Mouse (Mus musculus) limb, embryonic 11.5 days (tissue): ENCODE measurements at regions not wholly inside any gene's neighbourhood (a gene's known extent, or its start where the extent isn't known, plus 50 kb on each side); places are given as distances from the start of the nearest gene placed in this dataset.

ENCODE experiments used
- ATAC-seq: fragments of 200-750 bp; cut with Nextera tagmentation; 2 replicates; pipeline ENCODE4 v1.8.0; 2017; ENCODE audit warnings: low read depth; ENCODE audit not compliant: insufficient number of reproducible peaks, low FRiP score, low TSS enrichment
- DNase-seq: peaks from one replicate; pipeline ENCODE4 v3.0.0-alpha.2; 2015; ENCODE audit warnings: low spot score
- H3K27ac ChIP-seq: fragments of 300-500 bp; sonication (generic); replicated peaks from 2 replicates; pipeline ENCODE4 v1.5.1; 2014; ENCODE audit warnings: low read depth, mild to moderate bottlenecking, low read length
- H3K27me3 ChIP-seq: fragments of 300-500 bp; sonication (generic); 2 replicates; pipeline ENCODE4 v1.6.1; 2014; ENCODE audit warnings: mild to moderate bottlenecking, low read length, mixed read lengths; ENCODE audit not compliant: control insufficient read depth, insufficient read depth
- H3K36me3 ChIP-seq: fragments of 300-500 bp; sonication (generic); 2 replicates; pipeline ENCODE4 v1.6.1; 2014; ENCODE audit warnings: mild to moderate bottlenecking, low read length, moderate library complexity, mixed read lengths; ENCODE audit not compliant: control insufficient read depth, insufficient read depth
- H3K4me1 ChIP-seq: fragments of 300-500 bp; sonication (generic); 2 replicates; pipeline ENCODE4 v1.6.1; 2014; ENCODE audit warnings: low read length, mixed read lengths; ENCODE audit not compliant: control insufficient read depth, insufficient read depth
- H3K4me2 ChIP-seq: fragments of 300-500 bp; sonication (generic); 2 replicates; pipeline ENCODE4 v1.6.1; 2014; ENCODE audit warnings: low read depth, mild to moderate bottlenecking, moderate library complexity; ENCODE audit not compliant: severe bottlenecking
- H3K4me3 ChIP-seq: fragments of 300-500 bp; sonication (generic); 2 replicates; pipeline ENCODE4 v1.5.1; 2014; ENCODE audit warnings: low read depth, low read length
- H3K9ac ChIP-seq: fragments of 300-500 bp; sonication (generic); 2 replicates; pipeline ENCODE4 v1.6.1; 2014; ENCODE audit warnings: mild to moderate bottlenecking, low read length
- H3K9me3 ChIP-seq: fragments of 300-500 bp; sonication (generic); 2 replicates; pipeline ENCODE4 v1.6.1; 2016; ENCODE audit warnings: low read length; ENCODE audit not compliant: control insufficient read depth
- WGBS: fragments of 180-500 bp; shearing (Covaris S2); extraction: QIAGEN DNeasy Blood & Tissue Kit; methylation state at CpG from one replicate; pipeline ENCODE4 v1.1.7; 2014; 5-methylcytosine and 5-hydroxymethylcytosine counted together

GRCm38 (mm10) chr10:120624203-120624942 lies 148.1 kb upstream of the Hmga2 start:
- H3K27me3 ChIP-seq, result no peaks in the 10 kb centered on the region
- no peak overlapping the region for H3K4me3 ChIP-seq
- H3K9me3 ChIP-seq, result no peaks in the 10 kb centered on the region
- DNase-seq (peak; percentile 43), ATAC-seq (peak; percentile 75; the same call in 1 of the 2 replicates)
- no peak overlapping the region for H3K4me2 ChIP-seq
- H3K9ac ChIP-seq, result no peak overlapping the region
- no peaks in the 10 kb centered on the region for H3K36me3 ChIP-seq
- peaks cover 7% of the 10 kb centered on the region; the same call in 1 of the 2 replicates for H3K4me1 ChIP-seq
- 63% methylated on average over 10 of the region's 10 CpGs for WGBS
- peak overlapping the region; percentile 47; the same call in 1 of the 2 replicates for H3K27ac ChIP-seq

DNA sequence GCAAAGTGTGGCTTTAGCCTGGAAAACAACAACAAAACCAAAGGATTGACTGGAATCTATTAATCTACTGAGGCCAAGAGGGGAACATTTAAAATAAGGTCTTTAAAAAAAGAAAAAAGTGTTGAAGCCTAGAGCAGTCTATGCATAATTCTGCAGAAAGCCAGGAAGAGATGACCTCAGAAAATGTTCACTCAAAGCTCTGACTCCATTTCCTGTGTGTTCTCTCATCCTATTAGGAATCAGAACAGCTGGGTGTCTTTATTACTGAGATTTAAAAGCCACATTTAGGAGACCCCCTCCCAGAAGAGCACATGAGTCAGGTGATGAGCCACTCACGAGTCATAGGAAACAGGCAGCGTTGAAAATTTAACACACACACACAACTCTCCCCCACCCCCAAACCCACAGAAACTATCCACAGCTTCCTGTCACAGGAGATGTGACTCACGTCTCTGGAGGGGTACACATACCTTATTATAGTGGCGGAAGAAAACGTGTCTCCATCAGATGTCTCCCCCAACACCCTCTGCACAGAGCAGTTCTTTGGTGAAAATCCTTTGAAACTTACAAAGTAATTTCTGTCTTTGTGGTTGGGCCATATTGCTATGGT lies 140.2 kb upstream of the Hmga2 start:
- H3K27me3 ChIP-seq, result no peaks in the 10 kb centered on the region
- WGBS, result 61% methylated on average over 5 of the region's 5 CpGs
- no peak overlapping the region for H3K4me3 ChIP-seq
- no peaks in the 10 kb centered on the region for H3K36me3 ChIP-seq
- no peak overlapping the region for H3K9ac ChIP-seq
- ATAC-seq (no peak), DNase-seq (no peak)
- no peak overlapping the region for H3K27ac ChIP-seq
- H3K4me2 ChIP-seq, result no peak overlapping the region
- no peaks in the 10 kb centered on the region for H3K9me3 ChIP-seq
- no peaks in the 10 kb centered on the region; the same call in 1 of the 2 replicates for H3K4me1 ChIP-seq

DNA sequence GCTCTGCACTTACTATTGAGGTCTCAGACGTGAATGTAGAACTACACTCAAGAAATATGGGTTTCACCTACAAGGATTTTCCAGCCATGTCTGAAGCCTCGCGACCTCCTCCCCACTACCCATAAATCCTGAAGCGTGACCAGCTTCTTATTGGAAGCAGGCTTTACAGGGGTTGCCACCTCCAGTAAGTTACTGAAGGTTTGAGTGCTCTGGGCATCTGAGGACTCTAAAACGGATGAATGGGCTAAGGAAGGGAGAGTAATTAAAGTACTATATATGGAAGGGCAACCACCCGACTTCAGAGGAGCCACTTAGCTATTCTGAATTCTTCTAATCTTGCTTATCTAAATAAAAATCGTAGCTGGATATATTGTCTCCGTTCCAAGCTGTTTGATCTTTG lies 136.1 kb upstream of the Hmga2 start:
- Histone ChIP-seq H3K36me3 (no peaks in the 10 kb centered on the region), H3K27ac (no peak overlapping the region), H3K9me3 (no peaks in the 10 kb centered on the region), H3K4me3 (no peak overlapping the region), H3K4me1 (no peaks in the 10 kb centered on the region; the same call in 1 of the 2 replicates), H3K9ac (no peak overlapping the region), H3K4me2 (no peak overlapping the region), H3K27me3 (no peaks in the 10 kb centered on the region)
- WGBS, result 11% methylated on average over 8 of the region's 8 CpGs
- ATAC-seq, result no peak
- peak; percentile 44 for DNase-seq

DNA sequence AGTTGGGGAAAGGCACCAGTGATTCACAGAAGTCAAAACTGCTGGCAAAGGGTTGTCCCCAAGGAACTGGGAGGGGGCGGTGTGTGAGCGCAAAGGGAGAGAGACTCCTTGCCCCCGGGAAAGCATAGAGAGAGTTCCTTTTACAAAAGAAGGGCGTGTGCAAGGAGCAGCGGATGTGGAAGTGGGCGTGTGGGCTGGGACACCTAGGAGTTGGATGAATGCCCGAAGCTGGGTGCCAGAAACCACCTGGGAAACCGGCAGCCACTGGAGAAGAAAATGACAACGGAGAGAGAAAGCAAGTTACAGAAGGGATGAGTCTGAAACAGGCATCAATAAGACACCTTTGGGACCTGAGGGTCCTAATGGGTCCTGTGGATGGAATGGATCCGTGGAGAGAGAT lies 133.8 kb upstream of the Hmga2 start:
- Histone ChIP-seq H3K4me1 (no peaks in the 10 kb centered on the region), H3K36me3 (no peaks in the 10 kb centered on the region), H3K4me3 (no peak overlapping the region), H3K27me3 (no peaks in the 10 kb centered on the region), H3K9ac (no peak overlapping the region), H3K27ac (no peak overlapping the region), H3K9me3 (no peaks in the 10 kb centered on the region), H3K4me2 (no peak overlapping the region)
- ATAC-seq (no peak), DNase-seq (no peak)
- 86% methylated on average over 10 of the region's 10 CpGs for WGBS

DNA sequence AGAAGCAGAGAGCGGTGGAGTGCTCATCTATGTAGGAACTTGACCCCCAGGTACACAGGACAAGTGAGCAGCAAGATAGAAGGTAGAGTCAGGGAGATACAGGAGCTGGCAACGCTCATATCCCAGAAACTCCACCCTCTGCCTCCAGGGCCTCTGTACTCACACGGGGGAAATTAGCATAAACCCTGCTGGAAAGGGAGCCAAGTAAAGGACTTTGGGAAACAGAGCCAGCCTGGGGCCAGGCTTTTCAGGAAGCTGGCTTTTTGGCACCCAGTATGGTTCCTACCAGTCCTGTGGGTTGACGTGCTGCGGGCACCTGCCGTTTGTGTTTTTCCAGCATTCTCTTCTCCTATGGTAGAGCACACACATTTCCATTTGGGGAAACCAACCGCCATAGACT lies 128.2 kb upstream of the Hmga2 start:
- ATAC-seq (no peak), DNase-seq (no peak)
- H3K36me3 ChIP-seq, result no peaks in the 10 kb centered on the region
- no peak overlapping the region for H3K9ac ChIP-seq
- H3K27ac ChIP-seq, result no peak overlapping the region
- H3K27me3 ChIP-seq, result no peaks in the 10 kb centered on the region
- no peak overlapping the region for H3K4me3 ChIP-seq
- H3K9me3 ChIP-seq, result no peaks in the 10 kb centered on the region
- 55% methylated on average over 7 of the region's 7 CpGs for WGBS
- no peak overlapping the region for H3K4me2 ChIP-seq
- 0 out of 2 replicates have a peak, but pooled peaks cover 5% of the 10 kb centered on the region for H3K4me1 ChIP-seq

DNA sequence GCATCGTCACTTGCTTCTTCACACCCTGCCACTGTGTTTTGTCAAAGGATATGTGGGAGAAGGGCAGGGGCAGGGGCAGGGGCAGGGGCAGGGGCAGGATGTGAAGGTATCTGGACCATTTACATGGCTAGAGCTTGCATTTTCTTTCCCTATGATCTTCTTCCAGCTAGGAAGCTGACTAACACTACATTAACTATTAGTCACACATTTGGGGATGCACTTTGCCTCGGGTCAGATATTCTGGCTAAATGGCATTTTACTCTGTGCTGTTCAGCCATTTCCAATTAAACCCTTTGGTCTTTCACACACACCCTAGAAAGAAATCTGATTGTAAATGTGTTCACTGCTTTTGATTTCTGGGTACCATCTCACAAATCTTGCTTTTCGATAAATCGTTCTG lies 126.9 kb upstream of the Hmga2 start:
- Histone ChIP-seq H3K27me3 (no peaks in the 10 kb centered on the region), H3K27ac (no peak overlapping the region), H3K36me3 (no peaks in the 10 kb centered on the region), H3K4me1 (0 out of 2 replicates have a peak, but pooled peaks cover 5% of the 10 kb centered on the region), H3K9me3 (no peaks in the 10 kb centered on the region), H3K4me3 (no peak overlapping the region), H3K9ac (no peak overlapping the region), H3K4me2 (no peak overlapping the region)
- no peak for DNase-seq
- ATAC-seq, result no peak
- 88% methylated on average over 4 of the region's 4 CpGs for WGBS

- DNase-seq, result no peak
- no peaks in the 10 kb centered on the region for H3K27me3 ChIP-seq
- H3K27ac ChIP-seq, result no peak overlapping the region
- no peaks in the 10 kb centered on the region for H3K36me3 ChIP-seq
- H3K4me2 ChIP-seq, result no peak overlapping the region
- H3K9ac ChIP-seq, result no peak overlapping the region
- H3K4me3 ChIP-seq, result no peak overlapping the region
- H3K4me1 ChIP-seq, result 0 out of 2 replicates have a peak, but pooled peaks cover 5% of the 10 kb centered on the region
- no peaks in the 10 kb centered on the region for H3K9me3 ChIP-seq
- WGBS, result 88% methylated on average over 5 of the region's 5 CpGs
- no peak for ATAC-seq
Observed at GRCm38 (mm10) chr10:120600735-120601134, 124.5 kb upstream of the Hmga2 start.

- WGBS, result 91% methylated on average over 6 of the region's 6 CpGs
Observed at GRCm38 (mm10) chr10:120599551-120599950, 123.3 kb upstream of the Hmga2 start.

More at GRCm38 (mm10) chr10:120599551-120599950, 123.3 kb upstream of the Hmga2 start:
- H3K36me3 ChIP-seq, result no peaks in the 10 kb centered on the region
- no peaks in the 10 kb centered on the region for H3K9me3 ChIP-seq
- no peak overlapping the region for H3K4me2 ChIP-seq
- DNase-seq, result no peak
- H3K9ac ChIP-seq, result no peak overlapping the region
- H3K4me1 ChIP-seq, result 0 out of 2 replicates have a peak, but pooled peaks cover 5% of the 10 kb centered on the region
- ATAC-seq, result no peak
- H3K27ac ChIP-seq, result no peak overlapping the region
- H3K4me3 ChIP-seq, result no peak overlapping the region
- H3K27me3 ChIP-seq, result no peaks in the 10 kb centered on the region
